Mouse (Mus musculus) limb, embryonic 12.5 days (tissue): ENCODE measurements around the gene Cpne5. TPM values are rescaled to one million over a fixed set of nuclear protein-coding genes. Genes with fewer than 3 reads are reported as not detected.
"Not testable (repeated sequence)": the region's sequence is repeated elsewhere in the genome, so short reads cannot be mapped to it uniquely, and the experiment has no call there.

ENCODE experiments used
- ATAC-seq: fragments of 200-750 bp; cut with Nextera tagmentation; 2 replicates; pipeline ENCODE4 v1.8.0; 2017; ENCODE audit warnings: low read depth, moderate TSS enrichment; ENCODE audit not compliant: insufficient number of reproducible peaks, insufficient read depth, low FRiP score, low TSS enrichment
- H3K27ac ChIP-seq: fragments of 300-500 bp; sonication (generic); 2 replicates; pipeline ENCODE4 v1.5.1; 2016; ENCODE audit warnings: mild to moderate bottlenecking, moderate library complexity
- H3K27me3 ChIP-seq: fragments of 300-500 bp; sonication (generic); 2 replicates; pipeline ENCODE4 v1.6.1; 2016; ENCODE audit warnings: mild to moderate bottlenecking, moderate library complexity
- H3K36me3 ChIP-seq: fragments of 300-500 bp; sonication (generic); 2 replicates; pipeline ENCODE4 v1.6.1; 2016; ENCODE audit warnings: mild to moderate bottlenecking, moderate library complexity
- H3K4me1 ChIP-seq: fragments of 300-500 bp; sonication (generic); replicated peaks from 2 replicates; pipeline ENCODE4 v1.6.1; 2016
- H3K4me2 ChIP-seq: fragments of 300-500 bp; sonication (generic); 2 replicates; pipeline ENCODE4 v1.6.1; 2016; ENCODE audit warnings: mild to moderate bottlenecking, moderate library complexity
- H3K4me3 ChIP-seq: fragments of 300-500 bp; sonication (generic); replicated peaks from 2 replicates; pipeline ENCODE4 v1.5.1; 2016; ENCODE audit warnings: mild to moderate bottlenecking
- H3K9ac ChIP-seq: fragments of 300-500 bp; sonication (generic); replicated peaks from 2 replicates; pipeline ENCODE4 v1.6.1; 2016; ENCODE audit warnings: mild to moderate bottlenecking, moderate library complexity
- H3K9me3 ChIP-seq: fragments of 300-500 bp; sonication (generic); 2 replicates; pipeline ENCODE4 v1.6.1; 2016; ENCODE audit warnings: mild to moderate bottlenecking, moderate library complexity
- WGBS: fragments of 180-500 bp; shearing (Covaris S2); methylation state at CpG from one replicate; pipeline ENCODE4 v1.1.7; 2016; 5-methylcytosine and 5-hydroxymethylcytosine counted together
- polyA plus RNA-seq: library from polyadenylated mRNA; unstranded; fragments of >200 nt; fragmentation: Nextera tagmentation; extraction: Ambion mirVana; gene quantifications from 2 replicates; pipeline ENCODE4 v1.2.1, GENCODE M21; 2016

Gene Cpne5
- polyA plus RNA-seq, 1 experiment from 2014 or later: 6.4 TPM

DNA sequence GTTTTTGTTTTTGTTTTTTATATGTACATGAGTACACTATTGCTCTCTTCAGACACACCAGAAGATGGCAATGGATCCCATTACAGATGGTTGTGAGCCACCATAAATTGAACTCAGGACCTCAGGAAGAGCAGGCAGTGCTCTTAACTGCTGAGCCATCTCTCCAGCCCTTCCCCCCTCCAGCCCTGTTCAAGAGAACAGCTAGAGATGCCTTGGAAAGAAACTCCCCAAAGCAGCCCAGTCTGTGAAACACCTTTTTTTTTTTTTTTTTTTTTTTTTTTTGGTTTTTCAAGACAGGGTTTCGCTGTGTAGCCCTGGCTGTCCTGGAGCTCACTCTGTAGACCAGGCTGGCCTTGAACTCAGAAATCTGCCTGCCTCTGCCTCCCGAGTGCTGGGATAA lies 29.1 kb upstream of the Cpne5 start:
- H3K27me3 ChIP-seq, H3K36me3 ChIP-seq, H3K4me3 ChIP-seq, ATAC-seq, H3K9ac ChIP-seq, H3K27ac ChIP-seq, H3K4me2 ChIP-seq, H3K9me3 ChIP-seq: not testable (repeated sequence)
- WGBS: 85% methylated on average over 2 of the region's 2 CpGs
- peaks cover 34% of the 10 kb centered on the region for H3K4me1 ChIP-seq

DNA sequence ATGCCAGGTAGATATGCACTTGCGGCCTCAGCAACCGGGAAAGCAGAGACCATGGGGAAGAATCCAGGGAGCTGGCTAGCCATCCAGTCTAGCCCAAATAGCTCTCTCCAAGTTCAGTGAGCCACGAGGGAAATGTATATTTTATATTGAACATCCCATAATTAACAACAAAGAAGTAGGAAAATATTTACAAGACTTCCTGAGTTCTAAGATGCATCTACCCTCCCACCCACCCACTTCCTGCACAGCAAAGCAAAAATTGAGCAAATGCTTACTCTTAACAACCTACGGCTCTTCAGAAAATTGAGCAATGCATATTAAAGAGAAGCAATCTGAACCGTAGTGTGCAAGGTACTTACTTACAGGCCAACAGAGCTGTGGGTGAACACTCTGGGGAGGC lies 26.8 kb upstream of the Cpne5 start:
- Histone ChIP-seq H3K9me3 (no peaks in the 10 kb centered on the region), H3K4me2 (peak overlapping the region; percentile 82), H3K27ac (peak overlapping the region; percentile 98), H3K27me3 (no peaks in the 10 kb centered on the region), H3K4me3 (no peak overlapping the region), H3K36me3 (peaks cover 22% of the 10 kb centered on the region), H3K9ac (peak overlapping the region; percentile 85; the same call in 1 of the 2 replicates), H3K4me1 (peaks cover 43% of the 10 kb centered on the region)
- ATAC-seq: no peak
- WGBS: 88% methylated on average over 5 of the region's 5 CpGs

DNA sequence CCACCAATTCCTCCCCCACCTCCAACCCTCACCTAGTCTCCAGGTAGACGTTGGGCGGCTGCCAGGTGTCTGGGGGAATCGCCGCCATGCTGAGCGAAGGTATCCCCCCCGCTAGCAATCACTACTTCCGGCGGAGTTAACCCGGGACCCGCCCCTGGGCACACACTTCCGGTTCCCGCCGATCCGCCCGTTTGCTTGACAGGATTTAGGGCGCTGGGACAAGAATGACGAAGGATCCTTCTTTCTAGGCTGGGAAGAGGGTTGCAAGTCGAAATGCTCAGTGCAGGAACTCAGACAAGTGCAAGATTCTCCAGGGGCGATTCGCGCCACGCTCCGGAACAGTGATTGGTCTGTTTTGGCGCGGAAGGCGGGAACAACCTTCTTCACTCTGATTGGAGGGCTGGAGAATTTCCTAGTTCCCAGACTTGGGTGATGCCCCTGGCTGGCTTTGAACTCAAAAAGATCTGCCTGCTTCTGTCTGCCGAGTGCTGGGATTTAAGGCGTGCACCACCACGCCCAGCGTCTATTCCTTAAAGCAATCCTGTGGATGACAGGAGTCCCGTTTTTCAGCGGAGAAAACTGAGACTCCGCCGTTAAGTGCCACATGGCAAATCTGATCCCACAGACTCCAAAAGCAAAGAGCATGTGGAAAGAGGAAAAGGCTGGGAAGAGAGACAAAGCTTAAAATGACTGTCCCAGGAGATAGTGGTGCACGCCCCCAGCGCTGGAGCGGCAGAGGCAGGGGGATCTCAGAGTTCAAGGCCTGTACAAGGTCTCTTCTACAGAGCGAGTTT lies 26.1 kb upstream of the Cpne5 start, which contains the start of gene Ppil1:
Gene Ppil1 (minus strand): TSS at position 347 of the 794 bp plus-strand sequence.
- WGBS: 7% methylated on average over 38 of the region's 38 CpGs
- Histone ChIP-seq H3K27ac (peak within 1 kb of the TSS; percentile 98), H3K4me3 (peak within 1 kb of the TSS; percentile 82), H3K9me3 (no peaks in the 10 kb centered on the region), H3K4me2 (peak within 1 kb of the TSS; percentile 82), H3K4me1 (peaks cover 44% of the 10 kb centered on the region), H3K36me3 (peaks cover 29% of the 10 kb centered on the region), H3K9ac (peak within 1 kb of the TSS; percentile 85), H3K27me3 (no peaks in the 10 kb centered on the region)
- ATAC-seq: peak; percentile 43

DNA sequence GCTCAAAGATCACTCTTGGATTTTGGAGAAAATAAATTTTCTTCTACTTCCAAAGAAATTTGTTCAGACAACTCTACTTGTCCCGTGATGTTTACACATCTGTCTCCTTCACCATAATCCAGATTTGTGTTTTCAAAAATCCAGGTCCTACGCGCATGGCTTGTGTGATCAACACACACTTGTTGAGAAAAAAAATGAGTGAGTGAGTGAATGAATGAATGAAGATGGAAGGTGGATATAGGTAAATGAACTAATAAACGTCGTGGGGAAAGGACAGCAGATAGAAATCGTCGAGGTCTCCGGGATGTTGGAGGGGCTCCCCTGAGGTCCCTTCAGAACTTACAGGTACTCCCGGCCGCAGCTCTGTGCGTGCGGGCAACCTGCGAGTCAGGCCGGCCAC lies 25.4 kb upstream of the Cpne5 start:
- H3K27ac ChIP-seq: peak overlapping the region; percentile 98

DNA sequence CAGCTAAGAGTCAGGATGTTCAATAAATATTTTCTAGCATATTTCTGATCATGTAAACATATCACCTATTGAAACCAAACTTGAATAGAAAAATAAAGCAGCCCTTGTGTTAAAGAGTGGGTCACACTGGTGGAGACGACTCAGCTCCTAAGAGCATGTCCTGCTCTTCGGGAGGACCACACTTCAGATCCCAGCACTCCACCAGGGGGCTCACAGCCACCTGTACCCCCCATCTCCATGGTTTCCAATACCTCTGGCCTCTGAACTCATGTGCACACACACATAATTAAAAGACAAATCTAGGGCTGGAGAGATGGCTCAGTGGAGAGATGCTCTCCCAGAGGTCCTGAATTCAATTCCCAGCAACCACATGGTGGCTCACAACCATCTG lies 24.3 kb upstream of the Cpne5 start:
- no peaks in the 10 kb centered on the region for H3K9me3 ChIP-seq
- peaks cover 47% of the 10 kb centered on the region for H3K36me3 ChIP-seq
- H3K4me1 ChIP-seq: peaks cover 54% of the 10 kb centered on the region
- WGBS: 58% methylated on average over 2 of the region's 2 CpGs
- H3K27ac ChIP-seq: no peak overlapping the region
- ATAC-seq: no peak
- H3K4me2 ChIP-seq: peak overlapping the region; percentile 82
- H3K9ac ChIP-seq: 0 out of 2 replicates have a peak overlapping the region, but pooled peaks have one; percentile 19
- H3K27me3 ChIP-seq: no peaks in the 10 kb centered on the region
- H3K4me3 ChIP-seq: peak overlapping the region; percentile 82; the same call in 1 of the 2 replicates

More for the DNA sequence above, 25.4 kb upstream of the Cpne5 start:
- H3K36me3 ChIP-seq: peaks cover 36% of the 10 kb centered on the region
- peaks cover 50% of the 10 kb centered on the region for H3K4me1 ChIP-seq
- 2% methylated on average over 14 of the region's 14 CpGs for WGBS
- H3K4me2 ChIP-seq: peak overlapping the region; percentile 82
- H3K9ac ChIP-seq: peak overlapping the region; percentile 85
- ATAC-seq: peak; percentile 1; the same call in 1 of the 2 replicates
- no peaks in the 10 kb centered on the region for H3K27me3 ChIP-seq
- H3K4me3 ChIP-seq: peak overlapping the region; percentile 82
- no peaks in the 10 kb centered on the region for H3K9me3 ChIP-seq

DNA sequence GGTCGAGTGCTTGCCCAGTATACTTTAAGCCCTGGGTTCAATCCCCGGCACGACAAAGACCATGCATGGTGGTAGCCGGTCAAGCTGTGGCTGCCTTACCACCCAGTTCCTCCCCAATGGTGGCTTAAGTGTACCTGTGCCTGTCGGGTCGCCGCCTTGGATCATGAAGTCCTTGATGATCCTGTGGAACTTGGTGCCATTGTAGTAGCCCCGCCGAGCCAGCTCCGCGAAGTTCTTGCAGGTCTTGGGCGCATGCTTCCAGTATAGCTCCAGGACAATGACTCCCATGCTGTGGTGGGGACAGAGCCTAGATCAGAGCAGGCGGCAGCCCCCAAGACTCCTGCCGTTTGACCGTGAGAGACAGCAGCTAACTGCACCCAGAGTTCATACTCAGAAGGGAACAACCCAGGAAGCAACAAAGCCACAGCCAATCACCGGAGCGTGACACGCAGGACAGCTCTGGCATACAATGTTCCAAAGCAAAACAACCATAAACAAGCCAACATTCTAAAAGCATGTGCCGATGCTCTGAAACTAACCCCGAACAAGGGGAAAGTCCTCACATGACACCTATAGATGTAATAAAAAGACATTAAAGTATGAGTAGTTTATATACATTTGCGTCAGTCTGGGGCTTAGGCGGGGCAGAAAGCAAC lies 23.8 kb upstream of the Cpne5 start:
- WGBS: 93% methylated on average over 22 of the region's 22 CpGs
- no peaks in the 10 kb centered on the region for H3K9me3 ChIP-seq
- no peak overlapping the region for H3K27ac ChIP-seq
- peaks cover 52% of the 10 kb centered on the region for H3K36me3 ChIP-seq
- H3K4me3 ChIP-seq: no peak overlapping the region
- H3K4me2 ChIP-seq: peak overlapping the region; percentile 82
- H3K9ac ChIP-seq: 0 out of 2 replicates have a peak overlapping the region, but pooled peaks have one; percentile 19
- no peaks in the 10 kb centered on the region for H3K27me3 ChIP-seq
- no peak for ATAC-seq
- peaks cover 54% of the 10 kb centered on the region for H3K4me1 ChIP-seq

DNA sequence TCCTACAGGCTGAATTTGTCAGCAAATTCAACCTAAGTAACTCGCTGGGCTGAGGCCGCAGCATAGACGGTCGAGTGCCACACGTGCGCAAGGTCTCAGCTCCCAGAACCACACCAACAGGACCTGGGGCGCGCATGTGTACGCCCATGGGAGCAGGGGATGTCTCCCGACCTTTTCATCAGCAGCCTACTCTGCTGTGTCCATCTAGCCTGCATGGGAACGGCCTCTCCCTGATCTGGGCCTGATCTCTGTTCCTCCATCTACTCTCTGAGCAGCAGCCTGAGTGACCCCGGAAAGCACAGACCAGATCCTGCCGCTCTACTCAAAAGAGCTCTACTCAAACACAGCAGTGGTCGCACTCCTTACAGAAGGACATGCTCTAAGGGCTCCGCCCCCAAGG lies 22.5 kb upstream of the Cpne5 start:
- H3K4me2 ChIP-seq: no peak overlapping the region
- ATAC-seq: no peak
- no peak overlapping the region for H3K27ac ChIP-seq
- H3K27me3 ChIP-seq: no peaks in the 10 kb centered on the region
- 94% methylated on average over 15 of the region's 15 CpGs for WGBS
- 0 out of 2 replicates have a peak overlapping the region, but pooled peaks have one; percentile 23 for H3K9ac ChIP-seq
- H3K9me3 ChIP-seq: no peaks in the 10 kb centered on the region
- peaks cover 65% of the 10 kb centered on the region for H3K36me3 ChIP-seq
- no peak overlapping the region for H3K4me3 ChIP-seq
- peaks cover 54% of the 10 kb centered on the region for H3K4me1 ChIP-seq

DNA sequence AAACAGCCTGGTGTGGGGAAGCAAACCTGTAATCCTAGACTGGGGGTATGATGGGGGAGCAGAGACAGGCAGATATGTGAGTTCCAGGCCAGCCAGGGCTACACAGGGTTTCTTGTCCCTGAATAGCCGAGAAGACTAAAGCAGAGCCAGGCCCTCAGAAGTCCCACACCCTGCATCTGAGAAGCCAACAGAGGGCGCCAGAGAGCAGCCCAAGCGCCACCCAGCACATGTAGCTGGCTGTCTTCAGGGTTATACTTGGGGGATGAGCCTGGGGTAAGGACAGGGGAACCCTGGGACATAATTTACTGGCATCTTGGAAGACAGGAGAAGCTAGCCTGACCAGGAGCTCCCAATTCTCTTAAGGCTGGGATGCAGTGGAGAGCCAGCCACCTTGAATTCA lies 21.5 kb upstream of the Cpne5 start:
- H3K4me2 ChIP-seq: no peak overlapping the region

DNA sequence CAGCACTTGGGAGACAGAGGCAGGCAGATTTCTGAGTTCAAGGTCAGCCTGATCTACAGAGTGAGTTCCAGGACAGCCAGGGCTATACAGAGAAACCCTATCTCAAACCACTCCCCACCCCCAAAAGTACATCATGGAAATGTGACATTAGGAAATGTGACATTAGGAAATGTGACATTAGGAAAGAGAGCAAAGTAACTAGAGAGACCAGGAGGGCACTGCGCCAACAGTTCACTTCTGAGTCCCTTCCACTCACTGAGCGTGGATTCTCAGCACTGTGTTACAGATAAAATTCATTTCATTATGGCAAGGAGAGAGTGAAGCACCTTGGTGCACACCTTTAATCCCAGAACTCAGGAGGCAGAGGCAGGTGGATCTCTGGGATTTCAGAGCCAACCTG lies 21.0 kb upstream of the Cpne5 start:
- no peak overlapping the region for H3K27ac ChIP-seq
- 97% methylated on average over 2 of the region's 2 CpGs for WGBS

More for the DNA sequence above, 21.5 kb upstream of the Cpne5 start:
- H3K9me3 ChIP-seq: no peaks in the 10 kb centered on the region
- ATAC-seq: no peak
- peaks cover 73% of the 10 kb centered on the region for H3K36me3 ChIP-seq
- no peak overlapping the region; the same call in 1 of the 2 replicates for H3K9ac ChIP-seq
- H3K27ac ChIP-seq: no peak overlapping the region
- peaks cover 52% of the 10 kb centered on the region for H3K4me1 ChIP-seq
- 11% methylated on average over 3 of the region's 3 CpGs for WGBS
- no peak overlapping the region for H3K4me3 ChIP-seq
- H3K27me3 ChIP-seq: no peaks in the 10 kb centered on the region

DNA sequence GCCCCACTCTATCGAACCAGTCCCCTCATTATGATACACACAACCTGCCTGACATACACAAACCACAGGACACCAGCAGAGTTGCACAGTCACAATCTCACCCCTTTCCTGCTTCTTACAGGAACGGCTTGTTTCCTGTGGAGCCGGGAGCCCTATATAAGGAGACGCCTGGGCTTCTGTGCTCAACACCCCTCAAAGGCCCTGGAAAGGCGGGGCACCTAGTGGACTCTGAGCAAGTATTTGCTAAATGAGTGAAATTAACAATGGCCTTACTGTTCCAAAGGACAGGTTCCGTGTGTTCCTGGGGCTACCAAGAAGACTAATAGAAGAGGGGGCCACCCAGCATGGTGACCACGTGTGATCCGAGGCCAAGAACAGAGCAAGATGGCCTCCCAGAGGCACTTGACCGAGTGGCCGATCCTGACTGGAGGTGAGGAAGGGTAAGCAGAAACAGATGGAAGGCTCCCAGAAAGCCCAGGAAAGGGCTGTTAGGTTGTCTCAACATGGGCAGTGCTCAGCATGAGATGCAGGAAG lies 20.1 kb upstream of the Cpne5 start:
- Histone ChIP-seq H3K4me2 (no peak overlapping the region), H3K9me3 (no peaks in the 10 kb centered on the region), H3K36me3 (peaks cover 83% of the 10 kb centered on the region), H3K4me3 (no peak overlapping the region), H3K27ac (0 out of 2 replicates have a peak overlapping the region, but pooled peaks have one; percentile 59), H3K9ac (0 out of 2 replicates have a peak overlapping the region, but pooled peaks have one; percentile 31), H3K27me3 (no peaks in the 10 kb centered on the region), H3K4me1 (peaks cover 50% of the 10 kb centered on the region)
- 59% methylated on average over 10 of the region's 10 CpGs for WGBS
- no peak for ATAC-seq

More for the DNA sequence above, 21.0 kb upstream of the Cpne5 start:
- Histone ChIP-seq H3K9ac (no peak overlapping the region), H3K4me2 (no peak overlapping the region), H3K27me3 (no peaks in the 10 kb centered on the region), H3K36me3 (peaks cover 79% of the 10 kb centered on the region), H3K4me1 (peaks cover 48% of the 10 kb centered on the region), H3K9me3 (no peaks in the 10 kb centered on the region), H3K4me3 (no peak overlapping the region)
- no peak for ATAC-seq

DNA sequence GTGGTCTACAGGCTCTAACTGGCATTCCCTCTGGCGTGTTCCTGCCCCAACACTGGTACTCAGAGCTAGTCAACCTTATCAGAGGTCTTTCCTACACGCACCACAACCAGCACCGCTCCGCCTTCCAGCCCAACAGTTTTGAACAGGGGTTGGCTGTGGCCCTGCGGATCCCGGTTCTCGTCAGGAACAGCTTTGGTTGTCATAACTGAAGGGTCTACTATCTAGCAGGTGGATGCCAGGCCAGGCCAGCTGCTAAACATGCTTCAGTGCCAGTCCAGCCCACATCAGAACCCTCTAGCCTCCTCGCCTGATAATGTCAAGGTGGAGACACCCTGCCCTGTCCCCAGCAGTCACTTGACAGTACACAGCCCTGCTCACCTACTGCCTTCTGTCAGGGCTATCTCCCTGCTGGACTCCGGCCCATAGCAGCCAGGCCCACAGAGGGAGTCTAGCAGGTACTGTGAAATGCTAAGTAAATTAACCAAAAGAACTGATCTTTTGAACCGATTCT lies 19.1 kb upstream of the Cpne5 start:
- no peak overlapping the region for H3K4me3 ChIP-seq
- H3K9ac ChIP-seq: no peak overlapping the region
- H3K27ac ChIP-seq: no peak overlapping the region
- H3K4me1 ChIP-seq: peaks cover 45% of the 10 kb centered on the region
- no peaks in the 10 kb centered on the region for H3K27me3 ChIP-seq
- 96% methylated on average over 10 of the region's 10 CpGs for WGBS
- ATAC-seq: no peak
- no peaks in the 10 kb centered on the region for H3K9me3 ChIP-seq
- no peak overlapping the region for H3K4me2 ChIP-seq
- H3K36me3 ChIP-seq: peaks cover 94% of the 10 kb centered on the region
